Mouse (Mus musculus) embryo, embryonic 10 days (tissue): ENCODE data around the gene Slc30a6.
"Not testable (repeated sequence)": the region's sequence is repeated elsewhere in the genome, so short reads cannot be mapped to it uniquely, and the experiment has no call there.

Source experiments
- DNase-seq: peaks from one replicate; pipeline ENCODE4 v3.0.0-alpha.2; 2015; ENCODE audit warnings: low spot score

Slc30a6 gene

DNA sequence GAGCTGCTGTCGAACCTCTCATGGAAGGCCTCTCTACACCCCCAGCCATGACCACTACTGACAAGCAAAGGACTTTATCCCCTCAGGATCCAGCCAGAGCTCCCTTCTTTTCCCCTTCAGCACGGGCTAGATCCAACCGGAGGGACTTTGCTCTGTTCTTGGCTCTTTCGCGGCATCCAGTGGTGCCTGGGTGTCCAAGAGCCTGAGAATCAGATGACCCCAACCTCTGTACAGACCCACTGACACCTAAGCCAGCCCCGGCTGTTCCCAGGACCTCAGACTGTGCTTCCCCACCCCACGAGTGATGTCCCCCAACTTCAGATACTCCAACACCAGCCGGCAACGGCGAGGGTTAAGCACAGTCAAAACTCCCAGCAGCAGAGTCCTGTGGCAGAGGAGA is 54.4 kb downstream of the Slc30a6 start:
- DNase-seq: no peak

GRCm38 (mm10) chr17:74453928-74454327 is 58.5 kb downstream of the Slc30a6 start:
- DNase-seq: no peak

DNA sequence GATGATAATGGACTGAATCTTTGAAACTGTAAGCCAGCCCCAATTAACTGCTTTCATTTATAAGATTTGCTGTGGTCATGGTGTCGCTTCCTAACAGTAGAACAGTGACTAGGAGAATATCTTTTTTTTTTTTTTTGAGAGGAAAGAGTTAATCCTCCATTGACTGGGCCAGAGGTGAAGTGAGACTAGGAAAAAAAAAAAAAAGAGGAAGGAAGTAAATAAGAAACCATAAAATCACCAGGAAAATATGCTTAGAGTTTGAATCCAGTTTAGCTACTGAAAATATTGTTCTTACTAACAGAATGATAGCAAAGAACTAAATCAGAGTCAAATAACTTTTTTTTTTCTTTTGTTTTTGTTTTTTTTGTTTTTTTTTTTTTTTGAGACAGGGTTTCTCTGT is 59.3 kb downstream of the Slc30a6 start:
- no peak for DNase-seq

DNA sequence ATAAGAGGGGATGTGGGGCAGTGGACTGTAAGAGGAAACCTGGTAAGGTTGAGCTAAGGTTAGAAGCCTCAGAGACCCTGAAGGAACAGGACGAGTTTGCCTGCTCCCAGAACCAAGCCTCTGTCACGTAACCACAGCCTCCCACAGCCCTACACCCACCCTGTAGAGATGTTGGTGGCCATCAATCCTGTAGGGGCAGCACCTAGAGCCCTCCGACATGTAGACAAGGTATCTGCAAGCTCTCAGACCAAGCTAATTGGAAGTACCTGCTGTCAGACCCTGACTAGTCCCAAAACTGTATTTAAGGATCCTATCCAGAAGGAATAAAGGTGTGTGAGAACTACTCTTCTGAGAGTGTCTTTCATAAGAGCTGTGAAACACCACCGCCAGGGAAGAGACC is 60.0 kb downstream of the Slc30a6 start:
- no peak for DNase-seq

DNA sequence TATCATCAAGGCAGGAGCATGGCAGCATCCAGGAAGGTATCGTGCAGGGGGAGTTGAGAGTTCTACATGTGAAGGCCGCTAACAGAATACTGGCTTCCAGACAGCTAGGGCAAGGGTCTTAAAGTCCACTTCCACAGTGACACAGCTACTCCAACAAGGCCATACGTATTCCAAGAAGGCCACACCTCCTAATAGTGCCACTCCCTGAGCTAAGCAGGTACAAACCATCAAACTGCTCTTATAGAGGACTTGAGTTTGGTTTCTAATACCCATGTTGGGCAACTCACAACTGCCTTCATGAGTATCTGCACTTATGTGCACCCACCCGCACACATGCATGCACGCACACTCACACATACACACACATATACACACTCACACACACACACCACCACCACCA is 61.4 kb downstream of the Slc30a6 start:
- no peak for DNase-seq

GRCm38 (mm10) chr17:74457972-74458677 is 62.7 kb downstream of the Slc30a6 start:
- no peak for DNase-seq

- DNase-seq: no peak
Measured at GRCm38 (mm10) chr17:74458711-74459408, 63.5 kb downstream of the Slc30a6 start, which contains the start of gene Nlrc4. Nlrc4 (minus strand) TSS chr17:74459142.

DNA sequence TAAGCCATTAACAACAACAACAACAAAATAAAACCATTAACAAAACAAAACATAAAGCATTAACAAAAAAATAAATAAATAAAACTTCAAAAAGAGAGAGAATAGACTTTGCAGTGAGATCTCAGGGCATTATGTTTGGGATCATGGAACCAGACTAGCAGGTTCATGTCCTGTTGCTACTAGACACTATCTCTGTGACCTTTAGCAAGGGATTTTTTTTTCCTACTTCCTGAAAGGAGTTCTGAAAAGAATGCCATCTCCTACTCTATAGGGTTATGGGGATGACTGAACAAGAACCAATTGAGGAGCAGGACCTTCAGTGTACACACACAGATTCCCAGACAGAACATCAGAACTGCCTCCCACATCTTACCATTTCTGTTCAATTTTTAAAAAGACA is 68.1 kb downstream of the Slc30a6 start:
- no peak for DNase-seq

- DNase-seq: not testable (repeated sequence)
Measured at GRCm38 (mm10) chr17:74467981-74468380, 72.6 kb downstream of the Slc30a6 start.

GRCm38 (mm10) chr17:74470133-74470532 is 74.7 kb downstream of the Slc30a6 start:
- not testable (repeated sequence) for DNase-seq
